Mouse (Mus musculus) liver, embryonic 12.5 days (tissue): ENCODE results near the gene Fam228a. TPM values are rescaled to one million over a fixed set of nuclear protein-coding genes. Genes with fewer than 3 reads are reported as not detected.

Experiments
- ATAC-seq: fragments of 200-750 bp; cut with Nextera tagmentation; 2 replicates; pipeline ENCODE4 v1.8.0; 2017; ENCODE audit warnings: moderate number of reproducible peaks, mild to moderate bottlenecking, moderate library complexity
- H3K27ac ChIP-seq: fragments of 300-500 bp; sonication (generic); 2 replicates; pipeline ENCODE4 v1.5.1; 2016; ENCODE audit warnings: mild to moderate bottlenecking
- H3K27me3 ChIP-seq: fragments of 300-500 bp; sonication (generic); replicated peaks from 2 replicates; pipeline ENCODE4 v1.6.1; 2016; ENCODE audit warnings: mild to moderate bottlenecking, moderate library complexity
- H3K36me3 ChIP-seq: fragments of 300-500 bp; sonication (generic); 2 replicates; pipeline ENCODE4 v1.6.1; 2016; ENCODE audit warnings: mild to moderate bottlenecking, moderate library complexity
- H3K4me1 ChIP-seq: fragments of 300-500 bp; sonication (generic); 2 replicates; pipeline ENCODE4 v1.6.1; 2016
- H3K4me2 ChIP-seq: fragments of 300-500 bp; sonication (generic); 2 replicates; pipeline ENCODE4 v1.6.1; 2016; ENCODE audit warnings: mild to moderate bottlenecking, moderate library complexity
- H3K4me3 ChIP-seq: fragments of 300-500 bp; sonication (generic); 2 replicates; pipeline ENCODE4 v1.5.1; 2016; ENCODE audit warnings: mild to moderate bottlenecking, moderate library complexity
- H3K9ac ChIP-seq: fragments of 300-500 bp; sonication (generic); 2 replicates; pipeline ENCODE4 v1.6.1; 2016; ENCODE audit warnings: mild to moderate bottlenecking, moderate library complexity
- H3K9me3 ChIP-seq: fragments of 300-500 bp; sonication (generic); replicated peaks from 2 replicates; pipeline ENCODE4 v1.6.1; 2016; ENCODE audit warnings: mild to moderate bottlenecking, moderate library complexity
- WGBS: fragments of 180-500 bp; shearing (Covaris S2); methylation state at CpG from one replicate; pipeline ENCODE4 v1.1.7; 2016; ENCODE audit not compliant: insufficient replicate concordance; 5-methylcytosine and 5-hydroxymethylcytosine counted together
- polyA plus RNA-seq: library from polyadenylated mRNA; unstranded; fragments of >200 nt; fragmentation: Nextera tagmentation; extraction: Ambion mirVana; gene quantifications from 2 replicates; pipeline ENCODE4 v1.2.1, GENCODE M21; 2016

Fam228a gene
- polyA plus RNA-seq, 1 experiment from 2014 or later: 0.20 TPM

GRCm38 (mm10) chr12:4679971-4680370, 58.3 kb downstream of the Fam228a start:
- Histone ChIP-seq H3K4me3 (peak overlapping the region; percentile 41), H3K27me3 (no peaks in the 10 kb centered on the region), H3K9ac (peak overlapping the region; percentile 62), H3K27ac (peak overlapping the region; percentile 91), H3K9me3 (no peaks in the 10 kb centered on the region), H3K36me3 (peaks cover 46% of the 10 kb centered on the region), H3K4me2 (peak overlapping the region; percentile 67), H3K4me1 (peaks cover 54% of the 10 kb centered on the region)
- peak; percentile 100 for ATAC-seq
- WGBS: 13% methylated on average over 4 of the region's 4 CpGs

- no peak overlapping the region for H3K27ac ChIP-seq
- no peaks in the 10 kb centered on the region for H3K9me3 ChIP-seq
- H3K27me3 ChIP-seq: no peaks in the 10 kb centered on the region
- no peak for ATAC-seq
- H3K4me2 ChIP-seq: no peak overlapping the region
- H3K4me3 ChIP-seq: no peak overlapping the region
- WGBS: 86% methylated on average over 1 of the region's 1 CpGs
- H3K9ac ChIP-seq: no peak overlapping the region
- peaks cover 69% of the 10 kb centered on the region for H3K36me3 ChIP-seq
- H3K4me1 ChIP-seq: peaks cover 29% of the 10 kb centered on the region
Measured at GRCm38 (mm10) chr12:4676336-4676735, 61.9 kb downstream of the Fam228a start.

GRCm38 (mm10) chr12:4665675-4666037, 72.6 kb downstream of the Fam228a start:
- H3K36me3 ChIP-seq: peaks cover 67% of the 10 kb centered on the region
- H3K9me3 ChIP-seq: no peaks in the 10 kb centered on the region
- no peak overlapping the region for H3K4me3 ChIP-seq
- no peaks in the 10 kb centered on the region for H3K4me1 ChIP-seq
- H3K27ac ChIP-seq: no peak overlapping the region
- H3K4me2 ChIP-seq: no peak overlapping the region
- WGBS: 90% methylated on average over 5 of the region's 5 CpGs
- no peak for ATAC-seq
- no peak overlapping the region for H3K9ac ChIP-seq
- H3K27me3 ChIP-seq: no peaks in the 10 kb centered on the region

- Histone ChIP-seq H3K4me2 (no peak overlapping the region), H3K27me3 (no peaks in the 10 kb centered on the region), H3K9ac (no peak overlapping the region), H3K4me3 (no peak overlapping the region), H3K4me1 (no peaks in the 10 kb centered on the region), H3K9me3 (no peaks in the 10 kb centered on the region), H3K36me3 (peaks cover 68% of the 10 kb centered on the region), H3K27ac (no peak overlapping the region)
- ATAC-seq: no peak
- 65% methylated on average over 7 of the region's 7 CpGs for WGBS
Measured at GRCm38 (mm10) chr12:4664929-4665674, 73.1 kb downstream of the Fam228a start.

Other genes with a start within 250 kb of the Fam228a start
- gene Itsn2, start 145.8 kb downstream of the Fam228a start, polyA plus RNA-seq: 34.3 and 35.4 TPM in 2 replicates
- not detected in 2 replicates for gene Gm3625, start 145.5 kb downstream of the Fam228a start, polyA plus RNA-seq
- 1.7 and 1.8 TPM in 2 replicates for gene Pfn4, start 30.6 kb upstream of the Fam228a start, polyA plus RNA-seq
- gene Fam228b, start 30.8 kb upstream of the Fam228a start, polyA plus RNA-seq: 0.93 and 2.6 TPM in 2 replicates
- 193 and 203 TPM in 2 replicates for gene Sf3b6, start 79.1 kb upstream of the Fam228a start, polyA plus RNA-seq
- 5.0 and 5.2 TPM in 2 replicates for gene Fkbp1b, start 103.2 kb upstream of the Fam228a start, polyA plus RNA-seq
- gene Wdcp, start 104.9 kb upstream of the Fam228a start, polyA plus RNA-seq: 19.9 and 21.0 TPM in 2 replicates
- gene Mfsd2b, start 135.9 kb upstream of the Fam228a start, polyA plus RNA-seq: 94.8 TPM in 2 replicates
- gene Ubxn2a, start 169.3 kb upstream of the Fam228a start, polyA plus RNA-seq: 48.0 and 50.9 TPM in 2 replicates
- 12.8 and 15.2 TPM in 2 replicates for gene Atad2b, start 178.9 kb upstream of the Fam228a start, polyA plus RNA-seq